Mouse (Mus musculus) layer of hippocampus, adult 8-10 months (tissue): ENCODE measurements around the gene Arid4a. TPM values are rescaled to one million over a fixed set of nuclear protein-coding genes. Genes with fewer than 3 reads are reported as not detected.

Experiments used
- DNase-seq, 2 experiments: peaks; one replicate each; pipeline ENCODE4 v3.0.0; 2022; ENCODE audit warnings: low spot score in 2 of 2
- total RNA-seq, 4 experiments: library from RNA; stranded (reverse); gene quantifications; 2 replicates each; pipeline ENCODE4 v1.2.4; 2022

Gene Arid4a
- total RNA-seq: 10 to 100 TPM; 31.8 to 40.3 (median 35.7) TPM

GRCm38 (mm10) chr12:71015363-71016210 lies at the start of gene Arid4a:
TSS of gene Arid4a (plus strand) at chr12:71015990.
- peak; percentile 99 to 100 for DNase-seq

- no peak for DNase-seq
These were observed 48.2 kb upstream of the Arid4a start for GRCm38 (mm10) chr12:70967581-70967980.

- peak; percentile 64 to 79 for DNase-seq
These were observed 47.5 kb upstream of the Arid4a start for GRCm38 (mm10) chr12:70968141-70968790.

GRCm38 (mm10) chr12:70968791-70969307 lies 46.9 kb upstream of the Arid4a start:
- DNase-seq: peak; percentile 83 to 93

GRCm38 (mm10) chr12:70969485-70970184 lies 46.2 kb upstream of the Arid4a start:
- DNase-seq: peak; percentile 59 to 60

- no peak for DNase-seq
These were observed 42.0 kb upstream of the Arid4a start for GRCm38 (mm10) chr12:70973831-70974230.

GRCm38 (mm10) chr12:70974441-70975266 lies 41.1 kb upstream of the Arid4a start, which contains the start of gene Psma3:
TSS of gene Psma3 (plus strand) at chr12:70974621.
- peak; percentile 88 to 90 for DNase-seq

- DNase-seq: no peak
These were observed 40.4 kb upstream of the Arid4a start for GRCm38 (mm10) chr12:70975406-70975805.

GRCm38 (mm10) chr12:70975891-70976290 lies 39.9 kb upstream of the Arid4a start:
- DNase-seq: no peak

- no peak for DNase-seq
These were observed 37.4 kb upstream of the Arid4a start for GRCm38 (mm10) chr12:70978345-70978744.

- no peak for DNase-seq
These were observed 30.8 kb upstream of the Arid4a start for GRCm38 (mm10) chr12:70984855-70985550.

GRCm38 (mm10) chr12:70997225-70997624 lies 18.6 kb upstream of the Arid4a start:
- DNase-seq: no peak

GRCm38 (mm10) chr12:70999423-70999903 lies 16.3 kb upstream of the Arid4a start:
- DNase-seq: no peak

- no peak for DNase-seq
These were observed 15.4 kb upstream of the Arid4a start for GRCm38 (mm10) chr12:71000344-71000743.

GRCm38 (mm10) chr12:71001456-71001855 lies 14.3 kb upstream of the Arid4a start:
- no peak for DNase-seq

- DNase-seq: no peak
These were observed 11.9 kb upstream of the Arid4a start for GRCm38 (mm10) chr12:71003760-71004426.

GRCm38 (mm10) chr12:71006141-71006540 lies 9.6 kb upstream of the Arid4a start:
- DNase-seq: no peak

- no peak for DNase-seq
These were observed 8.9 kb upstream of the Arid4a start for GRCm38 (mm10) chr12:71006901-71007300.

- DNase-seq: no peak
These were observed 6.0 kb upstream of the Arid4a start for GRCm38 (mm10) chr12:71009769-71010168.
